ENCODE assay signal across 8 mouse cellular contexts in genomic region chr2:71652261-71652801, GRCm38 (mm10).
A peak's percentile ranks its signal among the peaks of the same experiment; 100 is the strongest.
DNase-seq lines count a peak whose midpoint lies in the region; ATAC-seq and TF ChIP-seq lines count a peak whose summit lies in the region.

No protein-coding gene starts in this region.

- H3K9me3 ChIP-seq in liver, postnatal 0 days (ENCODE audit: low read length) = no peaks in the 10 kb centered on the region

- H3K4me1 ChIP-seq in heart, adult 2 months (ENCODE audit: control insufficient read depth, insufficient read depth, low read length) = peaks cover 2% of the 10 kb centered on the region
- peaks cover 15% of the 10 kb centered on the region; the same call in 1 of the 2 replicates for H3K4me1 ChIP-seq in liver, postnatal 0 days (ENCODE audit: insufficient read depth)

- no peaks in the 10 kb centered on the region; the same call in 1 of the 2 replicates for H3K36me3 ChIP-seq in heart, adult 2 months (ENCODE audit: control insufficient read depth, insufficient read depth, low read length)
- H3K36me3 ChIP-seq in liver, postnatal 0 days (replicated peaks; ENCODE audit: insufficient read depth, low read length) = no peaks in the 10 kb centered on the region

- peak; percentile 60; the same call in 1 of the 2 replicates for TF ChIP-seq EP300 in heart, adult 2 months (IDR thresholded peaks at IDR 0.05; ENCODE audit: insufficient read depth, low read depth, low read length)
- no peak for TF ChIP-seq EP300 in liver, postnatal 0 days (IDR thresholded peaks at IDR 0.05; ENCODE audit: low read depth)

- intact Hi-C loops in heart, adult 2 months (cut with DNase I) = loop anchor here (2.0 kb wide), 1 partner anchor 160 kb away; no protein-coding TSS in a partner anchor

- peak; percentile 84 to 85 for DNase-seq in cerebellum, postnatal 10 days
- peak; percentile 88 for DNase-seq in brain, embryonic 14.5 days (ENCODE audit: low read depth)
- peak in 1 of 2 experiments; percentile 47 for DNase-seq in heart, adult 2 months
- DNase-seq in kidney, postnatal 10 days = peak; percentile 75
- no peak for DNase-seq in liver, postnatal 0 days
- peak; percentile 59 to 66 for DNase-seq in right cerebral cortex, adult 2 months (ENCODE audit: low spot score in 2 of 2)

- no peak overlapping the region for H3K9ac ChIP-seq in heart, adult 2 months (ENCODE audit: low read depth, low read length)
- H3K9ac ChIP-seq in liver, postnatal 0 days (replicated peaks) = no peak overlapping the region

- ATAC-seq in cerebellum, adult (ENCODE audit: insufficient number of reproducible peaks, low FRiP score, low TSS enrichment) = no peak
- no peak for ATAC-seq in liver, postnatal 0 days
- ATAC-seq in inflammation-experienced regulatory T-cells, adult 6 months = no peak

- TF ChIP-seq CTCF in brain, embryonic 14.5 days (IDR thresholded peaks at IDR 0.05; ENCODE audit: borderline replicate concordance, extremely low read depth, insufficient read depth, insufficient read length) = peak; percentile 43; the same call in 1 of the 2 replicates
- peak; percentile 72 for TF ChIP-seq CTCF in heart, adult 2 months (IDR thresholded peaks at IDR 0.05)
- TF ChIP-seq CTCF in liver, postnatal 0 days (IDR thresholded peaks at IDR 0.05; ENCODE audit: low read depth) = peak; percentile 48

- H3K27me3 ChIP-seq in heart, adult 2 months (ENCODE audit: control insufficient read depth, insufficient read depth, low read length) = no peaks in the 10 kb centered on the region; the same call in 1 of the 2 replicates
- H3K27me3 ChIP-seq in liver, postnatal 0 days (ENCODE audit: insufficient read depth, low read length) = no peaks in the 10 kb centered on the region

- 21% methylated on average over 9 of the region's 9 CpGs for WGBS in heart, adult 2 months
- 29% methylated on average over 9 of the region's 9 CpGs for WGBS in liver, postnatal 0 days (ENCODE audit: insufficient replicate concordance)

- no peak overlapping the region for H3K27ac ChIP-seq in heart, adult 2 months
- H3K27ac ChIP-seq in liver, postnatal 0 days (ENCODE audit: low read depth) = no peak overlapping the region

- no peak for TF ChIP-seq POLR2A in brain, embryonic 14.5 days (IDR thresholded peaks at IDR 0.05; ENCODE audit: borderline replicate concordance, extremely low read depth, insufficient read depth, insufficient read length, poor library complexity, severe bottlenecking)
- TF ChIP-seq POLR2A in heart, adult 2 months (IDR thresholded peaks at IDR 0.05; ENCODE audit: insufficient read depth, low read depth, low read length) = no peak

- H3K4me3 ChIP-seq in heart, adult 2 months = no peak overlapping the region
- no peak overlapping the region for H3K4me3 ChIP-seq in liver, postnatal 0 days (ENCODE audit: low read depth, low read length)

- H3K79me2 ChIP-seq in heart, adult 2 months (replicated peaks; ENCODE audit: control insufficient read depth, insufficient read depth, low read length) = no peaks in the 10 kb centered on the region

- H3K4me2 ChIP-seq in liver, postnatal 0 days (ENCODE audit: low read depth, low read length) = no peak overlapping the region
